Mouse (Mus musculus): Measurements from ENCODE around the gene Zcchc24. TPM values are rescaled to one million over a fixed set of nuclear protein-coding genes. Genes with fewer than 3 reads are reported as not detected.
A peak's percentile ranks its signal among the peaks of the same experiment; 100 is the strongest.
"Not testable (repeated sequence)": the region's sequence is repeated elsewhere in the genome, so short reads cannot be mapped to it uniquely, and the experiment has no call there.

Gene Zcchc24
- polyA plus RNA-seq (2015; fragmentation: Nextera tagmentation; extraction: Ambion mirVana), result 10.4 and 13.7 TPM in 2 replicates

DNA sequence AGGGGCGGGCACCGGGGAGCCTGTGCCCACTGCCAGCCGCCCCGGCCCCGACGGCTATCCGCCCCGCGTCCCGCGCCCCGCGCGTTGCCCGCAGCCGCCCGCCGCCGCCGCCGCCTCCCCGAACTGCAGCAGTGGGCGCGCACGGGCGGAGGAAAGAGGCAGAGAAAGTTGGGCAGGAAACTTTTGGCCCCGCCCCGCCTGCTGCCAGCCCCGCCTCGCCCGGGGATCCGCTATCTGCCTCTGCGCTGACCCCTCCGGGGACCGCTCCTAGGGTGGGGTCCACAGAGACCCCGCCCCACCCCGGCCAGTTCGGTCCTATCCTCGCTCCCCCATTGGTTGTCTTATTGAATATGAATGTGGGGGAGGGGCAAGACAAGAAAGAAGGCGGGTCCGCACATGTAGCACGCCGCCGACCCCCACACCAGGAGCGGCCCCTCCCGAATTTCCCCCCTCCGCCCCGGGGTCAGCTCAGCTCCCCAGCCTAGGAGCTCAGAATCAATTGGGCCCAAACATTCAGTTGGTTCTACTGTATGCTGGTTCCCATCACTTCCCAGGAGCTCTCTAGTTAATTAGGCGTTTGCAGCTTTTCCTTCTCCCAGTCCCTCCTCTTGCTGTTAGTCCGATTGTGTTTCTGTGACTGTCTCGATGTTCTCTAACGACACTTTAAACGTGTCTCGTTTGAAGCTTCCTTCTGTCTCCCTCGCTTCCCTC is at the start of gene Zcchc24:
Zcchc24 (minus strand) TSS at position 125 of the 711 bp plus-strand sequence.
- no peaks in the 10 kb centered on the region for H3K27me3 ChIP-seq (replicated peaks; ENCODE audit: control insufficient read depth, insufficient read depth, low read length)
- no peaks in the 10 kb centered on the region for H3K36me3 ChIP-seq (ENCODE audit: control insufficient read depth, insufficient read depth)
- peaks cover 25% of the 10 kb centered on the region for H3K4me1 ChIP-seq (replicated peaks; ENCODE audit: control insufficient read depth, insufficient read depth, low read length)
- peak; percentile 88 for ATAC-seq
- H3K9me3 ChIP-seq (ENCODE audit: control insufficient read depth, low read length), result no peaks in the 10 kb centered on the region
- H3K27ac ChIP-seq (ENCODE audit: low read length), result peak within 1 kb of the TSS; percentile 15
- peak within 1 kb of the TSS; percentile 69 for H3K9ac ChIP-seq (replicated peaks; ENCODE audit: low read depth, low read length)
- H3K4me3 ChIP-seq (replicated peaks; ENCODE audit: low read length), result peak within 1 kb of the TSS; percentile 64
- 2% methylated on average over 55 of the region's 55 CpGs for WGBS
- H3K4me2 ChIP-seq (ENCODE audit: low read length), result peak within 1 kb of the TSS; percentile 99

DNA sequence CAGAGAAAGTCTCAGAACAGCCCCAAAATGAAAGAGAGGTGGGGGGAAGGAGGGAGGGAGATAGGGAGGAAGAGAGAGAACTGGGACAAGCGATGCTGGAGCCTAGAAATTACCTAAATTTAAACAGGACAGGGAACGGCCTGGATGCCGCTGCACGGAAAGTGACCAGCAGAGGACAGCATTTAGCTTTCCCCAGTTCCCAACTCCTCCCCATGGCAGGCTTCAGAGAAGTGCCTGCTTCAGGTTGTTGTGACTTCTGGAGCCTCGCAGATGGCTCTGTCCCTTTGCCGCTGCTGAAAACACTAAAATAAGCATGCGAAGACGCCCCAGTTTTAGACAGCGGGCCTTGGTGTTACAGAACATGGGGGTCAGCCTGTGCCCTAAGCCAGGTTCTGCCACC is 47.6 kb upstream of the Zcchc24 start:
- Histone ChIP-seq H3K4me3 (replicated peaks; ENCODE audit: low read length) (no peak overlapping the region), H3K4me2 (ENCODE audit: low read length) (no peak overlapping the region), H3K4me1 (replicated peaks; ENCODE audit: control insufficient read depth, insufficient read depth, low read length) (no peaks in the 10 kb centered on the region), H3K9ac (replicated peaks; ENCODE audit: low read depth, low read length) (no peak overlapping the region), H3K27ac (ENCODE audit: low read length) (no peak overlapping the region), H3K27me3 (replicated peaks; ENCODE audit: control insufficient read depth, insufficient read depth, low read length) (no peaks in the 10 kb centered on the region), H3K36me3 (ENCODE audit: control insufficient read depth, insufficient read depth) (no peaks in the 10 kb centered on the region), H3K9me3 (ENCODE audit: control insufficient read depth, low read length) (no peaks in the 10 kb centered on the region)
- ATAC-seq, result 0 out of 2 replicates have a peak, but pooled peaks have one; percentile 54
- 6% methylated on average over 9 of the region's 9 CpGs for WGBS

- H3K9me3 ChIP-seq (ENCODE audit: control insufficient read depth, low read length), result no peaks in the 10 kb centered on the region
- H3K27me3 ChIP-seq (replicated peaks; ENCODE audit: control insufficient read depth, insufficient read depth, low read length), result no peaks in the 10 kb centered on the region
- ATAC-seq, result no peak
- H3K27ac ChIP-seq (ENCODE audit: low read length), result no peak overlapping the region
- H3K4me3 ChIP-seq (replicated peaks; ENCODE audit: low read length), result no peak overlapping the region
- H3K4me1 ChIP-seq (replicated peaks; ENCODE audit: control insufficient read depth, insufficient read depth, low read length), result no peaks in the 10 kb centered on the region
- H3K4me2 ChIP-seq (ENCODE audit: low read length), result no peak overlapping the region
- no peak overlapping the region for H3K9ac ChIP-seq (replicated peaks; ENCODE audit: low read depth, low read length)
- no peaks in the 10 kb centered on the region for H3K36me3 ChIP-seq (ENCODE audit: control insufficient read depth, insufficient read depth)
Observed at GRCm38 (mm10) chr14:25814140-25814539, 45.3 kb upstream of the Zcchc24 start.

DNA sequence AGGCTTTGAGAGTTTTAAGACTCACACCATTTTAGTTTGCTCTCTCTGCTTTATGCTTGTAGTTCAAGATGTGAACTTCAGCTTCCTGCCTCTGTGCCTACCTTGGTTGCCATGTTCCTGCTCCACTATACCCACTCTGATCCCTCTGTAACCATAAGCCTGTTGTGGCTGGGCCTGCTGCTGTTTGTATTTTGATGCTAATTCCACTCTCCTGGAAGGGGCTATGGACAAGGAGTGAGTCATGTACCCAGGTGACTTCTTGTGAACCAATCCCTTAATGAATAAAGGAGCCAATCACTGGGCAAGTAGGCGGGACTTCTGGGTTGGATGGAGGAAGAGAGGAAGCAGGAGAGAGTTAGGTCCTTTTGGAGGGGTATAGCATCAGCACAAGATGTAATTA is 42.2 kb upstream of the Zcchc24 start:
- H3K4me2 ChIP-seq (ENCODE audit: low read length), result not testable (repeated sequence)
- 67% methylated on average over 1 of the region's 1 CpGs for WGBS

DNA sequence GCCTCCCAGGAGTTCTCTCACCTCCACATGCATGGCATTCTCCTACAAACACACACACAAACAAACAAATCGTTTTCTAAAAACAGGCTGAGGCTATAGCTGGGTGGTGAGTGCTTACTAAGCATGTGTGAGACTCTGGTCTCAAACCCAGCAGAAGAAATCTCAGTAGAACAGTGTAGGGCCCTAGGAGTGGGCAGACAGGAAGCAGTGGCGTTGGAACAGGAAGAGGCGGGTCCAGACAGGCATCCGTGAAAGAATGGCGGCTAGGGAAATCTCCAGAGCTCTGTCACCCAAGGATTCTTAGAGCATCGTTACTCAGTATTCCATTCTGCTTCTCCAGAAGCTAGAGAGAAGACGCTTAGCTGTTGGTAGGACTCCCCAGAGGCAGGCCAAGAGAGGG is 37.7 kb upstream of the Zcchc24 start:
- H3K9me3 ChIP-seq (ENCODE audit: control insufficient read depth, low read length), result no peaks in the 10 kb centered on the region
- 94% methylated on average over 7 of the region's 7 CpGs for WGBS
- no peaks in the 10 kb centered on the region for H3K27me3 ChIP-seq (replicated peaks; ENCODE audit: control insufficient read depth, insufficient read depth, low read length)
- H3K27ac ChIP-seq (ENCODE audit: low read length), result no peak overlapping the region
- no peak overlapping the region for H3K4me3 ChIP-seq (replicated peaks; ENCODE audit: low read length)
- no peaks in the 10 kb centered on the region for H3K36me3 ChIP-seq (ENCODE audit: control insufficient read depth, insufficient read depth)
- no peak for ATAC-seq
- H3K4me2 ChIP-seq (ENCODE audit: low read length), result no peak overlapping the region
- no peaks in the 10 kb centered on the region for H3K4me1 ChIP-seq (replicated peaks; ENCODE audit: control insufficient read depth, insufficient read depth, low read length)
- H3K9ac ChIP-seq (replicated peaks; ENCODE audit: low read depth, low read length), result no peak overlapping the region

More for the DNA sequence above, 42.2 kb upstream of the Zcchc24 start:
- H3K9ac ChIP-seq (replicated peaks; ENCODE audit: low read depth, low read length); H3K27me3 ChIP-seq (replicated peaks; ENCODE audit: control insufficient read depth, insufficient read depth, low read length); H3K4me1 ChIP-seq (replicated peaks; ENCODE audit: control insufficient read depth, insufficient read depth, low read length); H3K4me3 ChIP-seq (replicated peaks; ENCODE audit: low read length); ATAC-seq; H3K36me3 ChIP-seq (ENCODE audit: control insufficient read depth, insufficient read depth); H3K27ac ChIP-seq (ENCODE audit: low read length); H3K9me3 ChIP-seq (ENCODE audit: control insufficient read depth, low read length): not testable (repeated sequence)

DNA sequence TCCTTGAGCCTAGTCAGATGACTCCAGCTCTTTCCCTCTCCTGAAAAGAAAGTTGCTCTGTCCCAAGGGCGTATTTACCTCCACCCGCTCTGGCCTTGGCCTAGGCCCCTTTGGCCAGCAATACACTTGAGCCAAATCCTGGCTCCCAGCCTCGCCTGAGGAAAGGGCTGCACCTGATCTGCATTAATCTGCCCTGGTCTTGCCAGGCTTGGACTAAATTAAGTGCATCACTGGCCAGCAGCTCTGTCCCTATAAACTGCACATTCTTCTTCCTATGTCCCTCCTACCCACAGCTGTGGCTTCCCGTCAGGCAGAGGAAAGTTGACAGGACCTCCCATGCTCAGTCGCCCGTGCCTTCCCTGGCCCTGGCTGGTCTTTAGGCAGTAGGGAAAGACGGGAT is 37.0 kb upstream of the Zcchc24 start:
- ATAC-seq, result no peak
- H3K4me1 ChIP-seq (replicated peaks; ENCODE audit: control insufficient read depth, insufficient read depth, low read length), result no peaks in the 10 kb centered on the region
- H3K4me2 ChIP-seq (ENCODE audit: low read length), result no peak overlapping the region
- 68% methylated on average over 7 of the region's 7 CpGs for WGBS
- H3K36me3 ChIP-seq (ENCODE audit: control insufficient read depth, insufficient read depth), result no peaks in the 10 kb centered on the region
- no peak overlapping the region for H3K4me3 ChIP-seq (replicated peaks; ENCODE audit: low read length)
- H3K27ac ChIP-seq (ENCODE audit: low read length), result no peak overlapping the region
- no peak overlapping the region for H3K9ac ChIP-seq (replicated peaks; ENCODE audit: low read depth, low read length)
- H3K9me3 ChIP-seq (ENCODE audit: control insufficient read depth, low read length), result no peaks in the 10 kb centered on the region
- no peaks in the 10 kb centered on the region for H3K27me3 ChIP-seq (replicated peaks; ENCODE audit: control insufficient read depth, insufficient read depth, low read length)

DNA sequence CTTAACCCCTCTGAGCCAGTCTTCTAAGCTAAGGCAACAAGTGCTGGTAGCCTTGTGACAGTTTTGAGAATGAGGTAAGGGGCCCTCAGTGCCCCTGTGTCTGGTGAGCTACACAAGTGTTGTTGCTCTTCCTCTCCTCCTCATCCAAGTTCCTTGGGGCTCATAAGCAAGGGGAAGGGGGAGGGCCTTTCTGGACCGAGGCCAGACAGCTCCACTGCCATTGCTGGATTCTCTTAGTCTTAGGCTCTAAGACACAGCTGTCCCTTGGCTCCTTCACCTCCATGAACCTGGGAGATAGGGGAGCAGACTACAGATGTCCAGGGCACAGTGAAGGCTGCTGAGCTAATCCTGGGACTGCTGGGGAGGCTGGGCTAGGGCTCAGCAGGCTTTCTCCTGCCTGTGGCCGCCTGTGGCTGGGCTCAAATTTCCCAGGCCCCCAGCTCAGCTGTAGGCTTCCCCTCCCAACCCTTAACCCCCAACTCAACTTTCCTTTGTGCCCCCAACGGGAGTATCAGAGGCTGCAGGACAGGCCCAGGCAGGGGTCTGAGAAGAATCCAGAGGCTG is 34.5 kb upstream of the Zcchc24 start:
- Histone ChIP-seq H3K9ac (replicated peaks; ENCODE audit: low read depth, low read length) (no peak overlapping the region), H3K4me1 (replicated peaks; ENCODE audit: control insufficient read depth, insufficient read depth, low read length) (no peaks in the 10 kb centered on the region), H3K4me3 (replicated peaks; ENCODE audit: low read length) (no peak overlapping the region), H3K27me3 (replicated peaks; ENCODE audit: control insufficient read depth, insufficient read depth, low read length) (no peaks in the 10 kb centered on the region), H3K4me2 (ENCODE audit: low read length) (no peak overlapping the region), H3K36me3 (ENCODE audit: control insufficient read depth, insufficient read depth) (no peaks in the 10 kb centered on the region), H3K9me3 (ENCODE audit: control insufficient read depth, low read length) (no peaks in the 10 kb centered on the region), H3K27ac (ENCODE audit: low read length) (no peak overlapping the region)
- no peak for ATAC-seq
- 35% methylated on average over 3 of the region's 3 CpGs for WGBS

- Histone ChIP-seq H3K4me2 (ENCODE audit: low read length) (no peak overlapping the region), H3K27me3 (replicated peaks; ENCODE audit: control insufficient read depth, insufficient read depth, low read length) (no peaks in the 10 kb centered on the region), H3K9me3 (ENCODE audit: control insufficient read depth, low read length) (no peaks in the 10 kb centered on the region), H3K4me3 (replicated peaks; ENCODE audit: low read length) (no peak overlapping the region), H3K36me3 (ENCODE audit: control insufficient read depth, insufficient read depth) (no peaks in the 10 kb centered on the region), H3K27ac (ENCODE audit: low read length) (no peak overlapping the region), H3K4me1 (replicated peaks; ENCODE audit: control insufficient read depth, insufficient read depth, low read length) (no peaks in the 10 kb centered on the region), H3K9ac (replicated peaks; ENCODE audit: low read depth, low read length) (no peak overlapping the region)
- no peak for ATAC-seq
Observed at GRCm38 (mm10) chr14:25802511-25802910, 33.7 kb upstream of the Zcchc24 start.

DNA sequence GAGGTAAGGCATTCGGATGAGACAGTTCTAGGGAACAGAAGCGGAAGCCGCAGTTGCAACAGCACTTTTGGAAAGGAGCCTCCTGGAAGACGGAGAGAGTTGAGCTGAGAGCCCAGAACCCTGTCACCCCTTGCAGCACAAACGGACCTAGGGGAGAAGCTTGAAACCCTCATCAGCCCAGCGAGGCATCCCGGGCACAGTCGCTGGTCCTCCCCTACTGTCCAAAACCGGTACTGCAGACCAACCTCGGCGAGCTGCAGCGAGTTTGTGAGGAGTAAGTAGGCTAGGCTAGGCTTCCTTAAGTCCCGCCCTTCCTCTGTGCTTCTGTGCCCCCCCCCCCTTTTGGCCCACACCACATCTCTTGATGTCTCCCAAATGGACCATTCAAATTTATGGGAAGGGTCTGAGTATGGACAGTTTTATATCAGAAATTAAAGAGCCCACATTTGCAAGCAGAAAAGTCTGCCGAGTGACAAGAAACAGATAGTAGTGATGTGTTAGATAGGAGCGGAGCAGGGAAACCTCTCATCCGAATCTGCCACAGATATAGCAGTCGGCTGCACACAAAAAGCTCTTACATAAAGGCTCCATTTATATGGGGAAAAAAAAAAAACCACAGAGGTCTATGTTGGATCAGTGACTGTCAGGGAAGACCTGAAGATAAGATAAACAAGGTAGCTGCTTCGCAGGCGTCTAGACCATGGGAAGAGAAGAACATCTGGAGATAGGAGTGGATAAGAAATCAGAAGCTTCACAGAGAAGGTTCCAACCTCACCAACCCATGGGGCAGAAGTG is 31.5 kb upstream of the Zcchc24 start:
- WGBS, result 31% methylated on average over 19 of the region's 19 CpGs
- peak; percentile 71 for ATAC-seq

More for the DNA sequence above, 31.5 kb upstream of the Zcchc24 start:
- Histone ChIP-seq H3K9me3 (ENCODE audit: control insufficient read depth, low read length) (no peaks in the 10 kb centered on the region), H3K4me2 (ENCODE audit: low read length) (0 out of 2 replicates have a peak overlapping the region, but pooled peaks have one; percentile 21), H3K36me3 (ENCODE audit: control insufficient read depth, insufficient read depth) (no peaks in the 10 kb centered on the region), H3K27ac (ENCODE audit: low read length) (no peak overlapping the region), H3K4me1 (replicated peaks; ENCODE audit: control insufficient read depth, insufficient read depth, low read length) (peaks cover 3% of the 10 kb centered on the region; the same call in 1 of the 2 replicates), H3K4me3 (replicated peaks; ENCODE audit: low read length) (0 out of 2 replicates have a peak overlapping the region, but pooled peaks have one; percentile 5), H3K27me3 (replicated peaks; ENCODE audit: control insufficient read depth, insufficient read depth, low read length) (no peaks in the 10 kb centered on the region), H3K9ac (replicated peaks; ENCODE audit: low read depth, low read length) (no peak overlapping the region)
